Mouse (Mus musculus) midbrain, embryonic 14.5 days (tissue): Measurements from ENCODE around the gene Map3k13. TPM values are rescaled to one million over a fixed set of nuclear protein-coding genes. Genes with fewer than 3 reads are reported as not detected.

Experiments used
- ATAC-seq: fragments of 200-750 bp; cut with Nextera tagmentation; 2 replicates; pipeline ENCODE4 v1.8.0; 2017; ENCODE audit warnings: moderate number of reproducible peaks, moderate library complexity; ENCODE audit not compliant: low FRiP score, low TSS enrichment
- DNase-seq: peaks from one replicate; pipeline ENCODE4 v3.0.0-alpha.2; 2015
- H3K27ac ChIP-seq: fragments of 300-500 bp; sonication (generic); replicated peaks from 2 replicates; pipeline ENCODE4 v1.5.1; 2014; ENCODE audit warnings: mild to moderate bottlenecking, low read depth, low read length, moderate library complexity
- H3K27me3 ChIP-seq: fragments of 300-500 bp; sonication (generic); 2 replicates; pipeline ENCODE4 v1.6.1; 2014; ENCODE audit warnings: low read length, control low read depth, mixed read lengths; ENCODE audit not compliant: control insufficient read depth, insufficient read depth
- H3K36me3 ChIP-seq: fragments of 300-500 bp; sonication (generic); 2 replicates; pipeline ENCODE4 v1.6.1; 2014; ENCODE audit warnings: low read length, control low read depth; ENCODE audit not compliant: control insufficient read depth, insufficient read depth
- H3K4me1 ChIP-seq: fragments of 300-500 bp; sonication (generic); 2 replicates; pipeline ENCODE4 v1.6.1; 2014; ENCODE audit warnings: mild to moderate bottlenecking, antibody characterized with exemption, low read length, control low read depth; ENCODE audit not compliant: control insufficient read depth, insufficient read depth
- H3K4me2 ChIP-seq: fragments of 300-500 bp; sonication (generic); 2 replicates; pipeline ENCODE4 v1.6.1; 2014; ENCODE audit warnings: mild to moderate bottlenecking, low read length, moderate library complexity
- H3K4me3 ChIP-seq: fragments of 300-500 bp; sonication (generic); replicated peaks from 2 replicates; pipeline ENCODE4 v1.5.1; 2014; ENCODE audit warnings: low read depth, low read length
- H3K9ac ChIP-seq: fragments of 300-500 bp; sonication (generic); replicated peaks from 2 replicates; pipeline ENCODE4 v1.6.1; 2014; ENCODE audit warnings: mild to moderate bottlenecking, low read length, moderate library complexity
- H3K9me3 ChIP-seq: fragments of 300-500 bp; sonication (generic); 2 replicates; pipeline ENCODE4 v1.6.1; 2016; ENCODE audit warnings: low read length, control low read depth, mixed read lengths; ENCODE audit not compliant: control insufficient read depth
- WGBS: fragments of 180-500 bp; shearing (Covaris S2); extraction: QIAGEN DNeasy Blood & Tissue Kit; methylation state at CpG from one replicate; pipeline ENCODE4 v1.1.7; 2014; 5-methylcytosine and 5-hydroxymethylcytosine counted together
- polyA plus RNA-seq: library from polyadenylated mRNA; unstranded; fragments of >200 nt; fragmentation: Nextera tagmentation; extraction: Ambion mirVana; gene quantifications from 2 replicates; pipeline ENCODE4 v1.2.1, GENCODE M21; 2014

The Map3k13 gene
- polyA plus RNA-seq, 1 experiment from 2014 or later, result 9.3 TPM

- H3K9ac ChIP-seq, result no peak overlapping the region
- no peaks in the 10 kb centered on the region for H3K9me3 ChIP-seq
- DNase-seq, result no peak
- no peak for ATAC-seq
- H3K27ac ChIP-seq, result no peak overlapping the region
- no peak overlapping the region for H3K4me3 ChIP-seq
- WGBS, result 81% methylated on average over 5 of the region's 5 CpGs
- no peaks in the 10 kb centered on the region for H3K36me3 ChIP-seq
- H3K4me1 ChIP-seq, result no peaks in the 10 kb centered on the region
- H3K4me2 ChIP-seq, result no peak overlapping the region
- H3K27me3 ChIP-seq, result no peaks in the 10 kb centered on the region
These were observed 183.2 kb downstream of the Map3k13 start for GRCm38 (mm10) chr16:21977347-21977746.

Other genes starting within 250 kb of the Map3k13 start
- 49.8 and 73.9 TPM in 2 replicates for gene 2510009E07Rik, start 99.7 kb upstream of the Map3k13 start, polyA plus RNA-seq
- 1.2 and 1.6 TPM in 2 replicates for gene Ehhadh, start 6.5 kb upstream of the Map3k13 start, polyA plus RNA-seq
- 40.7 and 41.3 TPM in 2 replicates for gene Tmem41a, start 153.2 kb downstream of the Map3k13 start, polyA plus RNA-seq
- 0.25 and 0.77 TPM in 2 replicates for gene Liph, start 201.3 kb downstream of the Map3k13 start, polyA plus RNA-seq
- 41.1 and 58.4 TPM in 2 replicates for gene Senp2, start 215.1 kb downstream of the Map3k13 start, polyA plus RNA-seq